Mouse (Mus musculus): ENCODE results near the gene Mybpc3. TPM values are rescaled to one million over a fixed set of nuclear protein-coding genes. Genes with fewer than 3 reads are reported as not detected.

The Mybpc3 gene
- polyA plus RNA-seq, 1 experiment from 2014 or later, result 0.08 TPM

DNA sequence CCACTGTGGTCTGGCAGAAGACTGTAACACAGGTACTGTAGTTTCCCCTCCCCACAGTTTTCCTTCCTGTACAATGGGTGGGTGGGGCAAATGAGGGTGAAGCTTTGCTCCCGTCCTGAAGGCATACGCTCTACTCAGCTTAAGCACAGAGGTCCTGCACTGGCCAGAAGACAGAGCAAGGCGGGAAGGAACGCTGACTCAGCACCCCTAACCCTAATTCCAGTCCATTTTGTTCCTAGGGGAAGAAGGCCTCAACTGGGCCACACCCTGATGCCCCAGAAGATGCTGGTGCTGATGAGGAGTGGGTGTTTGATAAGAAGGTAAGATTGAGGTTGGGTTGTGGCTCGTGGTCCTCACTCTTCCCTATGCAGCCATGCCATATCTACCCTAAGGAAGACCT, 10.8 kb downstream of the Mybpc3 start:
- Histone ChIP-seq H3K4me2 (no peak overlapping the region), H3K4me3 (no peak overlapping the region), H3K36me3 (no peaks in the 10 kb centered on the region), H3K27me3 (no peaks in the 10 kb centered on the region), H3K4me1 (no peaks in the 10 kb centered on the region), H3K9ac (no peak overlapping the region), H3K27ac (no peak overlapping the region), H3K9me3 (no peaks in the 10 kb centered on the region)
- WGBS, result 84% methylated on average over 5 of the region's 5 CpGs
- no peak for ATAC-seq (ENCODE audit: insufficient number of reproducible peaks, insufficient read depth, low FRiP score, low TSS enrichment, low read depth)

DNA sequence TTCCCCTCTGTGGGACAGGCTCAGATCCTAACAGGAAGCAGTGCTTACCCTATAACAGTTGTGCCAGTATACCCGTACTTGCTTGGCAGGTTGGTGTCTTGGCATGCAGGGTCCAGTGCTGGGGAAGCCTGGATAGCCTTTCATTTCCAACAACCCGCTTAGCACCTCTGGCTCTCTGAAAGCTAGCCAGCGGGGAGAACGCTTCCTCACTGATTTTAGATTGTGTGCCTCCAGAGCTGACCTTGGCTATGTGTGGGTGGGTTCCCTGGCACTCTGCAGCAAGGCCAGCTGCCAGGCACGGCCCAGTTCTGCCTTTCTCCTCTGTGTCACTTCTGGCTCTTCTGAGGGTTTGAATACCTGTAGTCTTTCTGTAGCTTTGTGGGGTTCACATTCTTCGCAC, 12.2 kb downstream of the Mybpc3 start:
- Histone ChIP-seq H3K36me3 (no peaks in the 10 kb centered on the region), H3K9ac (no peak overlapping the region), H3K4me2 (no peak overlapping the region), H3K9me3 (no peaks in the 10 kb centered on the region), H3K27ac (no peak overlapping the region), H3K27me3 (no peaks in the 10 kb centered on the region), H3K4me1 (no peaks in the 10 kb centered on the region), H3K4me3 (no peak overlapping the region)
- ATAC-seq (ENCODE audit: insufficient number of reproducible peaks, insufficient read depth, low FRiP score, low TSS enrichment, low read depth), result no peak
- WGBS, result 92% methylated on average over 6 of the region's 6 CpGs

DNA sequence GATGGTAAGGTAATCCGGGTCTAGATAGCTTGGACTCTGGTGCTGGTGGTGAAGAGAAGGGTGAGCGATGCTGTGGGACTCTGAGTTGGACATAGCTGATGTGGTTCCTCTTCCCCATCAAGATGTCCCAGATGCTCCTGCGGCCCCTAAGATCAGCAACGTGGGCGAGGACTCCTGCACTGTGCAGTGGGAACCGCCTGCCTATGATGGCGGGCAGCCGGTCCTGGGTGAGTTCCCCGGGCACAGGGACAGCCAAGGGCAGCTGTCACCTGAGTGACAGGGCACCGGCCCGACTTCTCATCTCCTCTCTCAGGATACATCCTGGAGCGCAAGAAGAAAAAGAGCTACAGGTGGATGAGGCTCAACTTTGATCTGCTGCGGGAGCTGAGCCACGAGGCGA, 13.3 kb downstream of the Mybpc3 start:
- no peak for ATAC-seq (ENCODE audit: insufficient number of reproducible peaks, insufficient read depth, low FRiP score, low TSS enrichment, low read depth)
- H3K4me3 ChIP-seq, result no peak overlapping the region
- H3K27me3 ChIP-seq, result no peaks in the 10 kb centered on the region
- 91% methylated on average over 15 of the region's 15 CpGs for WGBS
- H3K9me3 ChIP-seq, result no peaks in the 10 kb centered on the region
- H3K9ac ChIP-seq, result no peak overlapping the region
- H3K36me3 ChIP-seq, result no peaks in the 10 kb centered on the region
- H3K4me2 ChIP-seq, result no peak overlapping the region
- no peaks in the 10 kb centered on the region for H3K4me1 ChIP-seq
- H3K27ac ChIP-seq, result no peak overlapping the region

DNA sequence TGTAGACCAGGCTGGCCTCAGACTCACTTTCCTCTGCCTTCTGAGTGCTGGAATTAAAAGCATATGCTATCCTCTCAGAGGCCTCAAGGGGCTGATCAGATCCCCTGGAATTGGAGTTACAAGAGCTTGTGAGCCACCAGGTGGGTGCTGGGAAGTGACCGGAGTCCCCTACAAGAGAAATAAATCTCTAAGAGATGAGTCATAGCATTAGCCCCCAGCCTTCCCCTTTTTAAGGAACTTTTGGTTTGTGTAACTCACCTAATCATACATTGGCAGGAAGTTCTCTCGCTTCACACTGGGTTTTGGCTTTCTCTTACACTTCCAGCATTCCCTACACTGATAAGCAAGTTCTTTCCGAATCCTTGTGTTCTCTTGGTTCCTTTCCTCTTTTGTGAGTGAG, 14.1 kb downstream of the Mybpc3 start:
- no peak for ATAC-seq (ENCODE audit: insufficient number of reproducible peaks, insufficient read depth, low FRiP score, low TSS enrichment, low read depth)
- H3K27me3 ChIP-seq, result no peaks in the 10 kb centered on the region
- H3K27ac ChIP-seq, result no peak overlapping the region
- WGBS, result 75% methylated on average over 3 of the region's 3 CpGs
- H3K4me2 ChIP-seq, result no peak overlapping the region
- no peaks in the 10 kb centered on the region for H3K4me1 ChIP-seq
- H3K36me3 ChIP-seq, result peaks cover under 1% of the 10 kb centered on the region
- H3K4me3 ChIP-seq, result no peak overlapping the region
- H3K9me3 ChIP-seq, result no peaks in the 10 kb centered on the region
- no peak overlapping the region for H3K9ac ChIP-seq

DNA sequence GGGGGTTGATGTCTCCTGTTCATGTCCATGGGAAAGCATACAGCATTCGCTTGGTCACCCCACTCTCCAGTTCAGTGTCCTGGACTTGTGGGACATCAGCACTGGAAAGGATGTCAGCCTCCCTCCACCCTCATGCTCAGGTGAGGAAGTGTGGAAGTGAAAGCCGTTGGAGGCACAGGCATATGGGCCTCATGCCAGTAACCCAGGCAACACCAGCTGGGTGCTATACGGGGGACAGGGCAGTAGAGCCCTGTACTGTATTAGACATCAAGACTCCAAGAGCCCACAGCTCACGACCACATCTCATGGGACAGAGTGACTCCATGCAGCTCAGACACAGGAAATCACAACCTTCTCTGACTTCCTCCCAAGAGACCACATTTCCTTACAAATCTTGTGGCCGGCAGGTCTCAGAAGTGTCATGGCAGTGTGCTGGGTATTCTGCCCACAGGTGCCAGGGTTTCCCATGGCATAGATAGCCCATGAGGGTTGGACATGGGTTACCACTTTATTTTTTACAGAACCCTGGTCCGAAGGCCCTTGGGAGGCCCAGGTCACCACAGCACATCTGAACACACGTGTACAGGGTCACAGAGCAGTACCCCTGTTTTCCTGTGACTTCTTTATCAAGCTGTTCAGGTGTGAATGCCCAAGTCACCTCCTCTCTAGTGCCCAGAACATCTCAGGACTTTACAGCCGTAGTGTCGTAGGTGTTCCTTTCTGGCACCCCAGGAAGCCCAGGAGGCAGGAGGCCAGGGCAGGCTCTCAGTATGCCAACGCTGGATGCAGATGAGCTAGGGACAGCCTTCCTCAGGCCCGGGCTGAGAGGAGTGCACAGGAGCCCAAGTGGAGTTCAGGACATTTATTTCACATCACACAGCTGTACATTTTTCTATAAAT, 18.8 kb downstream of the Mybpc3 start:
- 83% methylated on average over 11 of the region's 11 CpGs for WGBS
- ATAC-seq (ENCODE audit: insufficient number of reproducible peaks, insufficient read depth, low FRiP score, low TSS enrichment, low read depth), result no peak
- H3K4me3 ChIP-seq, result no peak overlapping the region

DNA sequence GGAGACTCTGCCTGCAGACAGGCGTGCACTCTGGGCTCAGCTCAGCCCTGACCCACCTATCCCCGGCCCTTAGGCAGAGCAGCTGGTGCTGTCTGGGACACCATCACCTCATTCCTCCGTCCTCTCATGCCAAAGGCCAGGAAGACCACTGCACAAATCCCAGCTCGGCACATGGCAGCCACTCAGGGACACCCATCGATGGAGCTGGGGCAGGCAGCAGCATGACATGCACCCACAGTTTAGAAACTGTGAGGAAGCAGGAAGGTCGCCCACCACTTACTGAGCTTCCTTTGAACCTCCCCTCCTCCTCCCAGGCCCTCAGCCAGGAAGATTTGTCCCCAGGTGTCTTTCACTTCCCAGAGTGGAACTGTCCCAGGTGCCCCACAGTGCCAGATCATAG, 19.5 kb downstream of the Mybpc3 start:
- H3K36me3 ChIP-seq, result peaks cover 42% of the 10 kb centered on the region
- H3K27ac ChIP-seq, result no peak overlapping the region
- no peak overlapping the region for H3K9ac ChIP-seq
- ATAC-seq (ENCODE audit: insufficient number of reproducible peaks, insufficient read depth, low FRiP score, low TSS enrichment, low read depth), result no peak
- WGBS, result 77% methylated on average over 6 of the region's 6 CpGs
- no peak overlapping the region for H3K4me2 ChIP-seq
- no peak overlapping the region for H3K4me3 ChIP-seq
- no peaks in the 10 kb centered on the region for H3K27me3 ChIP-seq
- H3K4me1 ChIP-seq, result no peaks in the 10 kb centered on the region
- H3K9me3 ChIP-seq, result no peaks in the 10 kb centered on the region

More for the DNA sequence above, 18.8 kb downstream of the Mybpc3 start:
- no peaks in the 10 kb centered on the region for H3K9me3 ChIP-seq
- H3K4me2 ChIP-seq, result no peak overlapping the region
- H3K27ac ChIP-seq, result no peak overlapping the region
- H3K36me3 ChIP-seq, result peaks cover 38% of the 10 kb centered on the region
- H3K4me1 ChIP-seq, result no peaks in the 10 kb centered on the region
- H3K27me3 ChIP-seq, result no peaks in the 10 kb centered on the region
- 0 out of 2 replicates have a peak overlapping the region, but pooled peaks have one; percentile 6 for H3K9ac ChIP-seq

DNA sequence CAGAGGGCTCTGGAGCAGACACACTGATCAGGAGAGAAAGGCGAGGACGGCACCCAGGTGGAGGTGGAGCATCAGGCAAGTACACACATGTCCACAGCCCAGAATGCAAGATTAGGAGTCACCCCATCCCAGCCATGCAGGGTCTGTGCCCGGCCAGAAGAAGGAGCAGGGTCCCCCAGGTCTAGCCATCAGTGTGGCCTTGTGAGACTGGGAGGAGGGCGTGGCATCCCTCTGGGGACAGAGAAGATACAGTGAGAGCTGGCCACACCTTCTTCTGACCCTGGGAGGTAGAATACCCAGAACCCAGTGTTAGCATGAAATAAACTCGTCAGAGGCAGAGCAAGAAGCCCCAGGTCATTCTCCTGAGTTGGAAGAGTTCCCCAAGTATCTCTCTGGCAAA, 21.4 kb downstream of the Mybpc3 start:
- H3K4me3 ChIP-seq, result no peak overlapping the region
- H3K36me3 ChIP-seq, result peaks cover 55% of the 10 kb centered on the region
- no peaks in the 10 kb centered on the region for H3K4me1 ChIP-seq
- H3K27ac ChIP-seq, result no peak overlapping the region
- ATAC-seq (ENCODE audit: insufficient number of reproducible peaks, insufficient read depth, low FRiP score, low TSS enrichment, low read depth), result no peak
- WGBS, result 60% methylated on average over 5 of the region's 5 CpGs
- no peaks in the 10 kb centered on the region for H3K27me3 ChIP-seq
- no peak overlapping the region for H3K9ac ChIP-seq
- no peak overlapping the region for H3K4me2 ChIP-seq
- no peaks in the 10 kb centered on the region for H3K9me3 ChIP-seq

DNA sequence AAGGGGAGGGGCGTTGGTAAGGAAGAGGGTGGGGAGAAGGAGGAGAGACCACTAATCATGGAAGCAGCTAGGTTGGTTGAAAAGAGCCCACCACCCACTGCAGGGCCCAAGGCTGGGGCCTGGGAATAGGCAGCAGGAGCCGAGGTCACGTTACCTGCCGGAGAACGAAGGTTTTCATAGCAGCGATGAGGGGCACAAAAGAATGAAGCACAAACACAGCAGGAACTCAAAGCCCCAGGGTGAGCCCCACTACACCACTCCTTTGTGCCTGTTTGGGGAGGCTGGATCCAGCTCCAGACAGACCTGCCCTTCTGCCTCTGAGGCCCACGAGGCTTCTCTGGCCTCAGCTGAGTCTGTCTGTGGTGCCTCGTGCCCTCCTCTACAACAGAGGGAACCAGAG, 21.8 kb downstream of the Mybpc3 start:
- Histone ChIP-seq H3K9ac (no peak overlapping the region), H3K4me3 (no peak overlapping the region), H3K27ac (no peak overlapping the region), H3K27me3 (no peaks in the 10 kb centered on the region), H3K36me3 (peaks cover 59% of the 10 kb centered on the region), H3K4me1 (no peaks in the 10 kb centered on the region), H3K4me2 (no peak overlapping the region), H3K9me3 (no peaks in the 10 kb centered on the region)
- 65% methylated on average over 8 of the region's 8 CpGs for WGBS
- no peak for ATAC-seq (ENCODE audit: insufficient number of reproducible peaks, insufficient read depth, low FRiP score, low TSS enrichment, low read depth)

DNA sequence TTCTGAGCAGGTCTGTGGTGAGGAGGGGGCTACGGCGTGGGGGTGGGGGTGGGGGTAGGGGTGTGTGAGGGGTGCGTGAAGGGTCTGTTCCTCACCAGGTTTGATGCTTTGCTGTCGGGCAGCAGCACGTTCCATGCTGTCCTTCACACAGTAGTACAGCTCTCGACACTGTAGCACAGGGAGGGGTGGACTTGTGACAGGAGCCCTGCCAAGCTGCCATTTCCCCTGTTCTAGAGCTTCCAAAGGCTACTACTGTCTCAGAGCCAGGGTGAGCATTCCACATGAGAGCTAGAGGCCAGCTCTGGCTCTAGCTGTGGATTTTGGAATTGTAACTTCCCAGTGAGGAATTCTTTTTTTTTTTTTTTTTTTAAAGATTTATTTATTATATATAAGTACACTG, 25.0 kb downstream of the Mybpc3 start:
- ATAC-seq (ENCODE audit: insufficient number of reproducible peaks, insufficient read depth, low FRiP score, low TSS enrichment, low read depth), result no peak
- Histone ChIP-seq H3K9me3 (no peaks in the 10 kb centered on the region), H3K27me3 (no peaks in the 10 kb centered on the region), H3K4me3 (no peak overlapping the region), H3K4me2 (no peak overlapping the region), H3K4me1 (no peaks in the 10 kb centered on the region), H3K36me3 (peaks cover 73% of the 10 kb centered on the region), H3K9ac (no peak overlapping the region), H3K27ac (no peak overlapping the region)
- WGBS, result 87% methylated on average over 6 of the region's 6 CpGs

DNA sequence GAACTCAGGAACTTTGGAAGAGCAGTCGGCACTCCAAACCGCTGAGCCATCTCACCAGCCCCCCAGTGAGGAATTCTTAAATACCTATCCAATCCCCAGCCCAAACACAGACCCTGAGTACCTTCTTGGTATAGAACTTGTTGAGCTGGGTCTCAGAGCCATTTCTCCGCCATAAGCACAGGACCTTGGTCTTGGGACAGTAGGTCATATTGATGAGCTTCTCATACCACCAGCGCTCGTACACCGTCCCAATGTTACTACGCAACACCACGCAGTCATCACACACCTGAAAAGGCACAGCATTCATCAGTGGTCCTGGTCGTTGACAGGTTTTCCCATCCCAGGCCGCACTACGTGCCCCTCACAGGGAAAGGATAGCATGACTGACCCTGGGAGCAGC, 25.5 kb downstream of the Mybpc3 start:
- no peak overlapping the region for H3K9ac ChIP-seq
- H3K27ac ChIP-seq, result no peak overlapping the region
- H3K4me2 ChIP-seq, result no peak overlapping the region
- no peak for ATAC-seq (ENCODE audit: insufficient number of reproducible peaks, insufficient read depth, low FRiP score, low TSS enrichment, low read depth)
- no peak overlapping the region for H3K4me3 ChIP-seq
- no peaks in the 10 kb centered on the region for H3K4me1 ChIP-seq
- no peaks in the 10 kb centered on the region for H3K9me3 ChIP-seq
- peaks cover 69% of the 10 kb centered on the region for H3K36me3 ChIP-seq
- WGBS, result 94% methylated on average over 11 of the region's 11 CpGs
- H3K27me3 ChIP-seq, result no peaks in the 10 kb centered on the region

DNA sequence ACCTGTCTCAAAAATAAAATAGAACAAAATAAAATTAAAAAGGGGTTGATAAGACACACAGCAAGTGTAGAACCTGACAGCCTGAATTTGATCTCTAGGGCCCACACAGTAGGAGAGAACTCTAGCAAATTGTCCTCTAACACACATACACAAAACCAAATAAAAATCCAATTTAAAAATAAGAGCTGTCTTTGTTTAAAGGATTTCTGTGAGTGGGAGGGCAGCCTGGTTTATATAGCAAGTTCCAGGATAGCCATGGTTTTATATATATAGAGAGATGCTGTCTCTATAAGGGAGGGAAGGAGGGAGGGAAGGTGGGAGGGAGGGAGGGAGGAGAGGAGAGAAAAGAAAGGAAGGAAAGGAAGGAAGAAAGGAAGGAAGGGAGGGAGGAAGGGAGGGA, 30.2 kb downstream of the Mybpc3 start:
- Histone ChIP-seq H3K9ac (no peak overlapping the region), H3K36me3 (peaks cover 64% of the 10 kb centered on the region), H3K9me3 (no peaks in the 10 kb centered on the region), H3K4me1 (no peaks in the 10 kb centered on the region), H3K4me3 (no peak overlapping the region), H3K27ac (no peak overlapping the region), H3K4me2 (no peak overlapping the region), H3K27me3 (no peaks in the 10 kb centered on the region)
- no peak for ATAC-seq (ENCODE audit: insufficient number of reproducible peaks, insufficient read depth, low FRiP score, low TSS enrichment, low read depth)

DNA sequence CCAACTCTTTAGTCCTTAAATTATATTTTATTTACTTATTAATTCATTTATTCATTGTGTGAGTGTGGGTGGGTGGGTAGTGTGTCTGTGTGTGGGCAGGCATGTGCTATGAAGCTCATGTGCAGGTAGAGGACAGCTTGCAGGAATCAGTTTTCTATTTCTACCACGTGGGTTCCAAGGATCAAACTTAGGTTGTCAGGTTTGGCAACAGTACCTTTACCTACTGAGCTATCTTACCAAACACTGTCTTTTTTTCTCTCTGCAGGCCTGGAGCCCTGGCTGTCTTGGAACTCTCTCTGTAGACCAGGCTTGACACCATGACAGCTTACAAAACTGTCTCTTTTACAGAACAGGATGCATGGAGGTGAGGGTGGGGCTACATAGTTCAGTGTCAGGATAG, 33.4 kb downstream of the Mybpc3 start:
- 71% methylated on average over 1 of the region's 1 CpGs for WGBS
- no peak overlapping the region for H3K4me3 ChIP-seq
- H3K27me3 ChIP-seq, result no peaks in the 10 kb centered on the region
- H3K9me3 ChIP-seq, result no peaks in the 10 kb centered on the region
- no peak overlapping the region for H3K9ac ChIP-seq
- no peak for ATAC-seq (ENCODE audit: insufficient number of reproducible peaks, insufficient read depth, low FRiP score, low TSS enrichment, low read depth)
- H3K36me3 ChIP-seq, result peaks cover 68% of the 10 kb centered on the region
- no peaks in the 10 kb centered on the region for H3K4me1 ChIP-seq
- H3K4me2 ChIP-seq, result no peak overlapping the region
- H3K27ac ChIP-seq, result no peak overlapping the region
